Mouse (Mus musculus): Measurements from ENCODE around the gene Dpm3. TPM values are rescaled to one million over a fixed set of nuclear protein-coding genes. Genes with fewer than 3 reads are reported as not detected.

The Dpm3 gene
- polyA plus RNA-seq, 1 experiment from 2014 or later, result 77.5 TPM

DNA sequence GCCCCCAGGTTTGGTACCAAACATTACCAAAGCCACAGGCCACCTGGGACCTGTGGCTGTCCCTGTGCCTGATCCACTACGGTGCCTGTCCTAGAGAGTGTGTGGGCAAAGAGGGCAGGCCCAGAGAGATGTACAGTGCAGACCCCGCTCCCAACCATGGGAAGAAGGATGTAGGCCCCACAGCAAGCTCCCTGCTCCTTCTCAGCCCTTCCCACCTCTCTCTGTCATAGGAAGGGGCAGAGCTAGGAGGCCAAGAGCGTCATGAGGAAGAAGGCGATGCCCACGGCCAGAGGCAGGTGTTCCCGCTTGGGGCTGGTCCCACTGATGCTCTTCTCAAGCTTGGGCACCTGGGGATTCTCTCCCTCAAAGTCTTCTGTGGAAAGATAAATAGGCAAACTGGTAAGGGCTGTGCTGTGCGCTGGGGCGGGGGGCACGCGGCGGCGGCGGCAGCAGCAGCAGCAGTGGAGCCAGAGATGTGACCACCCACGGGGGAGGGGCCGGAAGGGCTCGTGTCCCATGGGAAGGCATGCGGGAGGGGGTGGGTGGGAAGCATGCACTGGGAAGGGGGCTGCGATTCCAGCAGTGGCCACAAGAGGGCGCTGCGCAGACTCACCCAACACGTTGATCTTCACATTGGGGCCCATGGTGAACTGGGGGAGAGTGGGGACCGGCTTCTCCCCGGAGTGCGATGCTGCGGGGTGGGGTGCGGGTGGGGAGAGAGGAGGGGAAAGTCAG, 56.2 kb downstream of the Dpm3 start:
- peak overlapping the region; percentile 69 for H3K4me2 ChIP-seq
- no peak for ATAC-seq (ENCODE audit: extremely low read depth, insufficient number of reproducible peaks, low FRiP score, low TSS enrichment)

DNA sequence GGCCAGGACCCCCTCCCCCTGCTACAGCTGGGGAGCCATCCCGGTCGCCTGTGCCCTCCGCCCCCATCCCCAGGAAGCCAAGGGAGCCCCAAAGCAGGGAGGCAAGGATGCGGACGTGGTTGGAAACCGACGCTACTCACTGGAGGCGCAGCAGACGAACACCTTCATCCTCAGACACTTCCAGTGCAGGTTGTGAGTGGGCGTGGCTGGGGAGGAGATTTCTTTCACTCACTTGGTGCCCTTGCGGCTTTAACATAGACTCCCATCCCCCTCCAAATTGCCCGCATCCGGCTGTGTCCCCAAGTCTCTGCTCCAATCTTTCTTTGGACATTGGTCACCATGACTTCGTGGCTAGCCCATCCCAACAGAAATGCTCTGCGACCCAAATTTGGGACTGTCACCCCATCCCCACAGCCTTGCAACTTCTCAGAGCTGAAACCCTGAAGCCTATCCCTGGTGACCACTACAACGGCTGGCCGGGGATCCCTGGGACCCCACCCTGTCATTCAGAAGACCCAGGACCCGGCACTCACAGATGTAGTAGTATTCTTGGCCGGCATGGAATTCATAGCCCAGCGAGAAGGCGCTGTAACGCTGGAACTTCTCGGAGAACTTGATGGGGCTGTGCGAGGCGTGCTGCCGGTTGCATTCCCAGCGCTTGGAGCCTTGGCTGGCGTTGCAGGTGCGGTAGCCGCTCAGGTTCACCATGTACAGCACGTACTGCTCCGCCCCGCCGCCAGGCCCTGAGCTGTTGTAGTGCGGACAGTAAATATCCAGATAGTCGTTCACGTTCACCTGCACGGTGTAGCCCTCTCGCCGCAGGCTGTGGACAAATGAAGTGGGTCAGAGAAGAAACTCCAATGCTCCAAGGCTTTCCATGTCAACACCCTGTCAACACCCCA, 57.0 kb downstream of the Dpm3 start:
- H3K27me3 ChIP-seq (replicated peaks), result peaks cover 53% of the 10 kb centered on the region
- peak overlapping the region; percentile 71 for H3K9ac ChIP-seq
- peaks cover 51% of the 10 kb centered on the region for H3K4me1 ChIP-seq
- WGBS, result 20% methylated on average over 40 of the region's 40 CpGs
- no peak overlapping the region for H3K27ac ChIP-seq (replicated peaks)
- H3K9me3 ChIP-seq, result no peaks in the 10 kb centered on the region; the same call in 1 of the 2 replicates
- no peak for ATAC-seq (ENCODE audit: extremely low read depth, insufficient number of reproducible peaks, low FRiP score, low TSS enrichment)
- H3K4me2 ChIP-seq, result peak overlapping the region; percentile 69
- H3K4me3 ChIP-seq, result peak overlapping the region; percentile 45
- no peaks in the 10 kb centered on the region for H3K36me3 ChIP-seq

More for the DNA sequence above, 56.2 kb downstream of the Dpm3 start:
- Histone ChIP-seq H3K27ac (replicated peaks) (no peak overlapping the region), H3K4me3 (peak overlapping the region; percentile 45), H3K9me3 (no peaks in the 10 kb centered on the region; the same call in 1 of the 2 replicates), H3K9ac (peak overlapping the region; percentile 71), H3K4me1 (peaks cover 42% of the 10 kb centered on the region), H3K27me3 (replicated peaks) (peaks cover 45% of the 10 kb centered on the region), H3K36me3 (no peaks in the 10 kb centered on the region)
- WGBS, result 9% methylated on average over 22 of the region's 26 CpGs

MicroRNA genes within 50 kb of the gene (microRNA counts, 519-probe panel; counts per million panel counts)
- microRNA mmu-miR-92b, result 209 counts per million, percentile 61 among the panel's probes with 10 or more counts

Small RNA genes within 50 kb of the gene (microRNA-seq; reads per million reads assigned to microRNA genes)
- gene Mir92b, result 93.0 reads per million, percentile 53 among the genes with 10 or more reads in this experiment

Other genes starting within 250 kb of the Dpm3 start
- 8.6 and 9.8 TPM in 2 replicates for gene Rusc1, start 166.0 kb upstream of the Dpm3 start, polyA plus RNA-seq (2015; fragmentation: Nextera tagmentation; extraction: Ambion mirVana)
- not detected in 2 replicates for gene Gm43738, start 158.3 kb upstream of the Dpm3 start, polyA plus RNA-seq (2015; fragmentation: Nextera tagmentation; extraction: Ambion mirVana)
- 119 and 130 TPM in 2 replicates for gene Fdps, start 157.4 kb upstream of the Dpm3 start, polyA plus RNA-seq (2015; fragmentation: Nextera tagmentation; extraction: Ambion mirVana)
- gene Pklr, start 123.2 kb upstream of the Dpm3 start, polyA plus RNA-seq (2015; fragmentation: Nextera tagmentation; extraction: Ambion mirVana), result 0.98 and 5.3 TPM in 2 replicates
- gene Hcn3, start 99.2 kb upstream of the Dpm3 start, polyA plus RNA-seq (2015; fragmentation: Nextera tagmentation; extraction: Ambion mirVana), result 0.68 and 1.0 TPM in 2 replicates
- gene Clk2, start 94.6 kb upstream of the Dpm3 start, polyA plus RNA-seq (2015; fragmentation: Nextera tagmentation; extraction: Ambion mirVana), result 16.9 and 17.4 TPM in 2 replicates
- gene Scamp3, start 81.9 kb upstream of the Dpm3 start, polyA plus RNA-seq (2015; fragmentation: Nextera tagmentation; extraction: Ambion mirVana), result 83.4 and 88.1 TPM in 2 replicates
- 12.8 and 13.5 TPM in 2 replicates for gene Fam189b, start 76.2 kb upstream of the Dpm3 start, polyA plus RNA-seq (2015; fragmentation: Nextera tagmentation; extraction: Ambion mirVana)
- 32.7 and 34.8 TPM in 2 replicates for gene Gba, start 56.4 kb upstream of the Dpm3 start, polyA plus RNA-seq (2015; fragmentation: Nextera tagmentation; extraction: Ambion mirVana)
- gene Thbs3, start 44.2 kb upstream of the Dpm3 start, polyA plus RNA-seq (2015; fragmentation: Nextera tagmentation; extraction: Ambion mirVana), result 15.6 and 16.2 TPM in 2 replicates
- 125 and 126 TPM in 2 replicates for gene Mtx1, start 32.3 kb upstream of the Dpm3 start, polyA plus RNA-seq (2015; fragmentation: Nextera tagmentation; extraction: Ambion mirVana)
- gene Muc1, start 30.3 kb upstream of the Dpm3 start, polyA plus RNA-seq (2015; fragmentation: Nextera tagmentation; extraction: Ambion mirVana), result 0.59 and 1.1 TPM in 2 replicates
- 216 and 229 TPM in 2 replicates for gene Krtcap2, start 13.4 kb upstream of the Dpm3 start, polyA plus RNA-seq (2015; fragmentation: Nextera tagmentation; extraction: Ambion mirVana)
- 0.70 and 0.76 TPM in 2 replicates for gene Trim46, start 13.0 kb upstream of the Dpm3 start, polyA plus RNA-seq (2015; fragmentation: Nextera tagmentation; extraction: Ambion mirVana)
- 40.6 and 40.7 TPM in 2 replicates for gene Slc50a1, start 11.2 kb downstream of the Dpm3 start, polyA plus RNA-seq (2015; fragmentation: Nextera tagmentation; extraction: Ambion mirVana)
- 33.3 and 38.4 TPM in 2 replicates for gene Efna1, start 21.8 kb downstream of the Dpm3 start, polyA plus RNA-seq (2015; fragmentation: Nextera tagmentation; extraction: Ambion mirVana)
- 1.8 and 1.9 TPM in 2 replicates for gene Efna3, start 63.6 kb downstream of the Dpm3 start, polyA plus RNA-seq (2015; fragmentation: Nextera tagmentation; extraction: Ambion mirVana)
- gene Efna4, start 78.7 kb downstream of the Dpm3 start, polyA plus RNA-seq (2015; fragmentation: Nextera tagmentation; extraction: Ambion mirVana), result 9.9 and 10.2 TPM in 2 replicates
- gene Adam15, start 90.6 kb downstream of the Dpm3 start, polyA plus RNA-seq (2015; fragmentation: Nextera tagmentation; extraction: Ambion mirVana), result 58.3 and 58.9 TPM in 2 replicates
- 0.08 TPM in 1 of 2 replicates, not detected in the other for gene Dcst2, start 102.6 kb downstream of the Dpm3 start, polyA plus RNA-seq (2015; fragmentation: Nextera tagmentation; extraction: Ambion mirVana)
- gene Dcst1, start 105.9 kb downstream of the Dpm3 start, polyA plus RNA-seq (2015; fragmentation: Nextera tagmentation; extraction: Ambion mirVana), result 0.09 and 0.10 TPM in 2 replicates
- 1.9 and 2.1 TPM in 2 replicates for gene Zbtb7b, start 135.4 kb downstream of the Dpm3 start, polyA plus RNA-seq (2015; fragmentation: Nextera tagmentation; extraction: Ambion mirVana)
- gene Lenep, start 143.4 kb downstream of the Dpm3 start, polyA plus RNA-seq (2015; fragmentation: Nextera tagmentation; extraction: Ambion mirVana), result 0.75 TPM in 1 of 2 replicates, not detected in the other
- gene Flad1, start 152.5 kb downstream of the Dpm3 start, polyA plus RNA-seq (2015; fragmentation: Nextera tagmentation; extraction: Ambion mirVana), result 30.3 and 32.0 TPM in 2 replicates
- gene Cks1b, start 159.0 kb downstream of the Dpm3 start, polyA plus RNA-seq (2015; fragmentation: Nextera tagmentation; extraction: Ambion mirVana), result 339 and 400 TPM in 2 replicates
- 63.4 and 66.1 TPM in 2 replicates for gene Shc1, start 159.1 kb downstream of the Dpm3 start, polyA plus RNA-seq (2015; fragmentation: Nextera tagmentation; extraction: Ambion mirVana)
- 24.3 and 24.8 TPM in 2 replicates for gene Pygo2, start 170.9 kb downstream of the Dpm3 start, polyA plus RNA-seq (2015; fragmentation: Nextera tagmentation; extraction: Ambion mirVana)
- 61.3 and 64.1 TPM in 2 replicates for gene Pbxip1, start 177.3 kb downstream of the Dpm3 start, polyA plus RNA-seq (2015; fragmentation: Nextera tagmentation; extraction: Ambion mirVana)
- 47.6 and 58.3 TPM in 2 replicates for gene Pmvk, start 195.2 kb downstream of the Dpm3 start, polyA plus RNA-seq (2015; fragmentation: Nextera tagmentation; extraction: Ambion mirVana)